Mouse (Mus musculus) left cerebral cortex, postnatal 4 days (tissue): Measurements from ENCODE around the gene Zmynd15. TPM values are rescaled to one million over a fixed set of nuclear protein-coding genes. Genes with fewer than 3 reads are reported as not detected.
"Not testable (repeated sequence)": the region's sequence is repeated elsewhere in the genome, so short reads cannot be mapped to it uniquely, and the experiment has no call there.

Source experiments
- DNase-seq: peaks from one replicate; pipeline ENCODE4 v3.0.0-alpha.2; 2022
- intact Hi-C: fragments of 180-260 bp; cut with DNase I; formaldehyde crosslinking; loops from one replicate; pipeline ENCODE4 v1.15.1; 2025
- total RNA-seq, 2 experiments: library from RNA; stranded (reverse); gene quantifications; 2 replicates each; pipeline ENCODE4 v1.2.3; 2021

Zmynd15 gene
- total RNA-seq, 2 experiments from 2014 or later: 1.2 to 3.7 TPM

- no peak for DNase-seq
- intact Hi-C loops: loop anchor here (10.0 kb wide), 1 partner anchor 160 kb away; no protein-coding TSS in a partner anchor
These were observed 14.6 kb upstream of the Zmynd15 start for GRCm38 (mm10) chr11:70444667-70445066.

- DNase-seq: no peak
- intact Hi-C loops: loop anchor here (10.0 kb wide), 1 partner anchor 158 kb away; no protein-coding TSS in a partner anchor
These were observed 12.5 kb upstream of the Zmynd15 start for GRCm38 (mm10) chr11:70446756-70447155.

GRCm38 (mm10) chr11:70447373-70447772 is 11.9 kb upstream of the Zmynd15 start:
- DNase-seq: no peak
- intact Hi-C loops: loop anchor here (10.0 kb wide), 1 partner anchor 157 kb away; no protein-coding TSS in a partner anchor

GRCm38 (mm10) chr11:70450926-70451325 is 8.3 kb upstream of the Zmynd15 start:
- DNase-seq: no peak
- intact Hi-C loops: loop anchor here (5.0 kb wide), 1 partner anchor 56 kb away; the partner anchor contains the start of gene Tm4sf5

- DNase-seq: peak; percentile 98
- intact Hi-C loops: loop anchor here (5.0 kb wide), 1 partner anchor 55 kb away; the partner anchor contains the start of gene Tm4sf5
These were observed 7.3 kb upstream of the Zmynd15 start, which contains the start of gene Med11 for GRCm38 (mm10) chr11:70451797-70452498. Gene Med11, plus strand, starts transcription at chr11:70451919.

- intact Hi-C loops: loop anchor here (5.0 kb wide), 1 partner anchor 54 kb away; the partner anchor contains the start of gene Tm4sf5
These were observed 5.8 kb upstream of the Zmynd15 start for GRCm38 (mm10) chr11:70453261-70454044.

GRCm38 (mm10) chr11:70459601-70460101 is 418 bp downstream of the Zmynd15 start, which contains the start of gene Cxcl16:
Gene Cxcl16, minus strand, starts transcription at chr11:70459984.
- DNase-seq: no peak
- intact Hi-C loops: no loop called here

More at GRCm38 (mm10) chr11:70453261-70454044, 5.8 kb upstream of the Zmynd15 start:
- no peak for DNase-seq

GRCm38 (mm10) chr11:70463970-70464369 is 4.7 kb downstream of the Zmynd15 start:
- DNase-seq: no peak
- intact Hi-C loops: no loop called here

GRCm38 (mm10) chr11:70465211-70465610 is 6.0 kb downstream of the Zmynd15 start:
- DNase-seq: no peak
- intact Hi-C loops: no loop called here

GRCm38 (mm10) chr11:70465824-70466223 is 6.6 kb downstream of the Zmynd15 start:
- peak; percentile 24 for DNase-seq
- intact Hi-C loops: no loop called here

- intact Hi-C loops: no loop called here
- no peak for DNase-seq
These were observed 8.8 kb downstream of the Zmynd15 start for GRCm38 (mm10) chr11:70467902-70468619.

- DNase-seq: no peak
- intact Hi-C loops: no loop called here
These were observed 10.5 kb downstream of the Zmynd15 start for GRCm38 (mm10) chr11:70469764-70470163.

GRCm38 (mm10) chr11:70472716-70473115 is 13.5 kb downstream of the Zmynd15 start:
- DNase-seq: no peak
- intact Hi-C loops: no loop called here

- DNase-seq, intact Hi-C loops: not testable (repeated sequence)
These were observed 14.1 kb downstream of the Zmynd15 start for GRCm38 (mm10) chr11:70473291-70473690.

- no peak for DNase-seq
- intact Hi-C loops: no loop called here
These were observed 15.8 kb downstream of the Zmynd15 start for GRCm38 (mm10) chr11:70474872-70475534.

GRCm38 (mm10) chr11:70485498-70485897 is 26.3 kb downstream of the Zmynd15 start:
- intact Hi-C loops: no loop called here

GRCm38 (mm10) chr11:70487816-70488215 is 28.6 kb downstream of the Zmynd15 start:
- no peak for DNase-seq
- intact Hi-C loops: no loop called here

More at GRCm38 (mm10) chr11:70485498-70485897, 26.3 kb downstream of the Zmynd15 start:
- DNase-seq: no peak

- no peak for DNase-seq
- intact Hi-C loops: no loop called here
These were observed 29.9 kb downstream of the Zmynd15 start for GRCm38 (mm10) chr11:70489138-70489537.

- intact Hi-C loops: no loop called here
- no peak for DNase-seq
These were observed 30.5 kb downstream of the Zmynd15 start for GRCm38 (mm10) chr11:70489684-70490083.
